Mouse (Mus musculus) embryo, embryonic 9.5 days (tissue): ENCODE results near the gene Tekt4.

Experiments
- DNase-seq: peaks from one replicate; pipeline ENCODE4 v3.0.0-alpha.2; 2017; ENCODE audit errors: extremely low spot score

Gene Tekt4

GRCm38 (mm10) chr17:25432433-25433181, 21.8 kb upstream of the Tekt4 start:
- peak; percentile 39 for DNase-seq

GRCm38 (mm10) chr17:25433223-25433616, 21.2 kb upstream of the Tekt4 start:
- DNase-seq = no peak

- peak; percentile 87 for DNase-seq
These were observed 20.5 kb upstream of the Tekt4 start, which contains the start of gene Cacna1h for GRCm38 (mm10) chr17:25433617-25434606. Gene Cacna1h (minus strand): TSS chr17:25433783.

GRCm38 (mm10) chr17:25441417-25441816, 13.0 kb upstream of the Tekt4 start:
- DNase-seq = no peak

GRCm38 (mm10) chr17:25442889-25443288, 11.5 kb upstream of the Tekt4 start:
- DNase-seq = no peak

- DNase-seq = no peak
These were observed 9.3 kb upstream of the Tekt4 start for GRCm38 (mm10) chr17:25445074-25445473.

- no peak for DNase-seq
These were observed 8.6 kb upstream of the Tekt4 start for GRCm38 (mm10) chr17:25445841-25446240.

- no peak for DNase-seq
These were observed 6.5 kb upstream of the Tekt4 start for GRCm38 (mm10) chr17:25447865-25448264.

GRCm38 (mm10) chr17:25450329-25450728, 4.1 kb upstream of the Tekt4 start:
- DNase-seq = no peak

- DNase-seq = no peak
These were observed 2.0 kb upstream of the Tekt4 start for GRCm38 (mm10) chr17:25452246-25452965.

GRCm38 (mm10) chr17:25456540-25456939, 2.1 kb downstream of the Tekt4 start:
- DNase-seq = no peak

GRCm38 (mm10) chr17:25462236-25462875, 7.9 kb downstream of the Tekt4 start:
- no peak for DNase-seq

- DNase-seq = no peak
These were observed 9.0 kb downstream of the Tekt4 start for GRCm38 (mm10) chr17:25463326-25463945.

- DNase-seq = no peak
These were observed 9.7 kb downstream of the Tekt4 start for GRCm38 (mm10) chr17:25464091-25464490.

- DNase-seq = no peak
These were observed 11.8 kb downstream of the Tekt4 start for GRCm38 (mm10) chr17:25466257-25466656.

GRCm38 (mm10) chr17:25467781-25468180, 13.4 kb downstream of the Tekt4 start:
- no peak for DNase-seq

- no peak for DNase-seq
These were observed 13.9 kb downstream of the Tekt4 start for GRCm38 (mm10) chr17:25468301-25468700.

- DNase-seq = peak; percentile 68
These were observed 15.4 kb downstream of the Tekt4 start for GRCm38 (mm10) chr17:25469798-25470197.

- peak; percentile 26 for DNase-seq
These were observed 17.0 kb downstream of the Tekt4 start for GRCm38 (mm10) chr17:25471418-25471817.

GRCm38 (mm10) chr17:25472044-25472443, 17.6 kb downstream of the Tekt4 start:
- no peak for DNase-seq
